Mouse (Mus musculus) forebrain, embryonic 16.5 days (tissue): ENCODE measurements around the gene Tradd. TPM values are rescaled to one million over a fixed set of nuclear protein-coding genes. Genes with fewer than 3 reads are reported as not detected.

ENCODE experiments used
- ATAC-seq: fragments of 200-750 bp; cut with Nextera tagmentation; 2 replicates; pipeline ENCODE4 v1.8.0; 2017; ENCODE audit warnings: mild to moderate bottlenecking, moderate library complexity
- H3K27ac ChIP-seq: fragments of 300-500 bp; sonication (generic); 2 replicates; pipeline ENCODE4 v1.5.1; 2014; ENCODE audit warnings: low read length, control low read depth
- H3K27me3 ChIP-seq: fragments of 300-500 bp; sonication (generic); replicated peaks from 2 replicates; pipeline ENCODE4 v1.6.1; 2014; ENCODE audit warnings: low read length; ENCODE audit not compliant: control insufficient read depth, insufficient read depth
- H3K36me3 ChIP-seq: fragments of 300-500 bp; sonication (generic); 2 replicates; pipeline ENCODE4 v1.6.1; 2014; ENCODE audit not compliant: control insufficient read depth, insufficient read depth
- H3K4me1 ChIP-seq: fragments of 300-500 bp; sonication (generic); replicated peaks from 2 replicates; pipeline ENCODE4 v1.6.1; 2014; ENCODE audit warnings: low read length; ENCODE audit not compliant: control insufficient read depth, insufficient read depth
- H3K4me2 ChIP-seq: fragments of 300-500 bp; sonication (generic); 2 replicates; pipeline ENCODE4 v1.6.1; 2014; ENCODE audit warnings: mild to moderate bottlenecking, low read length, control low read depth
- H3K4me3 ChIP-seq: fragments of 300-500 bp; sonication (generic); replicated peaks from 2 replicates; pipeline ENCODE4 v1.5.1; 2014; ENCODE audit warnings: mild to moderate bottlenecking, low read length, control low read depth
- H3K9ac ChIP-seq: fragments of 300-500 bp; sonication (generic); replicated peaks from 2 replicates; pipeline ENCODE4 v1.6.1; 2014; ENCODE audit warnings: low read depth, low read length, control low read depth
- H3K9me3 ChIP-seq: fragments of 300-500 bp; sonication (generic); 2 replicates; pipeline ENCODE4 v1.6.1; 2016; ENCODE audit warnings: low read length; ENCODE audit not compliant: control insufficient read depth
- WGBS: fragments of 180-500 bp; shearing (Covaris S2); extraction: QIAGEN DNeasy Blood & Tissue Kit; methylation state at CpG from one replicate; pipeline ENCODE4 v1.1.7; 2014; 5-methylcytosine and 5-hydroxymethylcytosine counted together
- polyA plus RNA-seq: library from polyadenylated mRNA; unstranded; fragments of >200 nt; fragmentation: Nextera tagmentation; extraction: Ambion mirVana; gene quantifications from 2 replicates; pipeline ENCODE4 v1.2.1, GENCODE M21; 2015

The Tradd gene
- polyA plus RNA-seq, result 23.4 and 27.3 TPM in 2 replicates

DNA sequence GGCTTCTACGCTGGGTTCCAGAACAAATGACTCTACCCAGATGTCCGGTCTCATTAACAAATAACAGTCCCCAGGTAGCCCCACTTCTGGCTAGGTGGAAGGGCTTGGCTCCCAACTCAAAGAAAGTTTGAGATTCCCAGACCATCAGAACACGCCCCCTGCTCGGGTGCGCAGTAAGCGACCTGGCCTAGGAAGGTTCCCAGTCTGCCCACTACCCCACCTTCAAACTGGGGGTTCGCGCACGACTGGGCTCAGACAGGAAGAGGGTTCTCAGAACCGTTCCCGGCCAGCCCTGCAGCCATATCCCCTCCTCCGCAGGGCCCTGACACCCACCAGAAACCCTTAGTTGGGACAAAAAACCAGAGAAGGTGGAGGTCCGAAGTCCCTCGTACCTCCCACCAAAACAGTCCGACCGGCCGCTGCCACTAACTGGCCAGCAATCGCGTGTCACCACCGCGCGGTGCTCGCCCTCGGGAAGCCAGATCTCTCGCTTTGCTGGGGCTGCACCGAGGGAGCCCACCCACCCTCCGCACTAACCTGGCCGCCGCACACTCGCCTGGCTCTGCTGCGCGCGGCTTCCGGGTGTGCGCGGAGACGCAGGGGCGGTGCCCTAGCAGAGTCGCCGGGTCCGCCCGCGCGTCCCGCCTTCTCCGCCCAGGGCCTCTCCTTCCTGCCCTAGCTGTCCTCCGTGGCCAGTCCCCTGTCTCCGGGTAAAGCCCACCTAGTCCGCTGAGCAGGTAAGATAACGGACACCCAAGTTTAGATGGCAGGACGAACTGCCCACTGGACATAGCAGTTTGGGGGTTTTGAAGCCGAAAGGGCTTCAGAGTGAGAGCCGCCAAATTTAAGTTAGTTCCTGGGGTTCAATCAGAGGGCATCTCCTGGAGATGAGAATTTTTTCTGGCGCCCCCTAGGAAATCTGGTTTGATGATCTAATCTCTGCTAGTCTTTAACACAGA lies at the start of gene Tradd, which contains the start of gene Fbxl8:
Gene Tradd, minus strand, starts transcription at position 586 of the 959 bp plus-strand sequence.
Gene Fbxl8, plus strand, starts transcription at position 625 of the 959 bp plus-strand sequence.
- no peaks in the 10 kb centered on the region for H3K36me3 ChIP-seq
- WGBS, result under 1% methylated on average over 48 of the region's 54 CpGs
- H3K27ac ChIP-seq, result no peak within 1 kb of the TSS
- peaks cover 5% of the 10 kb centered on the region for H3K9me3 ChIP-seq
- H3K4me3 ChIP-seq, result peak within 1 kb of the TSS; percentile 73
- H3K9ac ChIP-seq, result peak within 1 kb of the TSS; percentile 73
- peaks cover 29% of the 10 kb centered on the region for H3K4me1 ChIP-seq
- peak; percentile 34 for ATAC-seq
- H3K27me3 ChIP-seq, result peaks cover 78% of the 10 kb centered on the region
- peak within 1 kb of the TSS; percentile 89 for H3K4me2 ChIP-seq

DNA sequence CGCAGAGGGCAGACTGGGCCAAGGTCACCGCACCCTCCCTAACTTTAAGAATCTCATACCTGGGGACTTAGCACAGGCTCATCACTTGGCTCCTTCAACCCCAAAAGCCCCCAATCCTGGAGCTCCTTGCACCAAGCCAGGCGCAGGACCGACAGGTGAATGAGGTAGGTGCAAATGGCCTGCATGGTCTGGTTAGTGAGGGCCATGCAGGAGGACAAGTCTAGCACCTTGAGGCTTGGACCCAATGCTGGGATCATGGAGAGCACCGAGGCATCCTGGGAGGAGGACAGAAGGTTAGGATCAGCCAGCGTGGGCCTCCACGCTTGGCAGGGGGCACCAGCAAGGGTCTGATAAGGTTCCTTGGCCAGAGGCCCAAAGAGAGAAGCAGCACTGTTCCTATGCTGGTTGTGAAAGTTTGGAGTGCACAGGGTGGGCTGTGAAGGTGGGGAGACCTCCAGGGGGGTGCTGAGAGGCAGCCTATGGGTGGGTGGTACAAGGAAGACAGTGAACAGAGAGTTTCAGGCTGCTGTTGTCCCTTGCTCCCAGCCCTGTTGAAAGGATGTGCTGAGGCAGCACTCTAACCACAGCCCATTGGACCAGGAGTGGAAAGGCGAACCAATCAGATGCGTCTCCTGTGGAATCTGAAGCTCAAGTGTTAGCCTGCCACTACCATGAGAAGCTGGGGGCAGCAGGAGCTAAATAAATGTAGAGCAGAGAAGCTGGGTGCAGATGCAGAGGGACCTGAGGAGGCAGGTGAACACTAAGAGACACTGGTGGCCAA lies 49.4 kb upstream of the Tradd start:
- Histone ChIP-seq H3K4me3 (no peak overlapping the region), H3K9ac (no peak overlapping the region), H3K27me3 (no peaks in the 10 kb centered on the region), H3K27ac (no peak overlapping the region), H3K4me2 (no peak overlapping the region), H3K4me1 (no peaks in the 10 kb centered on the region), H3K36me3 (peaks cover 8% of the 10 kb centered on the region; the same call in 1 of the 2 replicates), H3K9me3 (no peaks in the 10 kb centered on the region)
- ATAC-seq, result no peak
- 79% methylated on average over 9 of the region's 9 CpGs for WGBS

- Histone ChIP-seq H3K4me1 (no peaks in the 10 kb centered on the region), H3K27me3 (no peaks in the 10 kb centered on the region), H3K9me3 (no peaks in the 10 kb centered on the region), H3K4me3 (no peak overlapping the region), H3K36me3 (peaks cover 10% of the 10 kb centered on the region; the same call in 1 of the 2 replicates), H3K9ac (no peak overlapping the region), H3K27ac (no peak overlapping the region), H3K4me2 (no peak overlapping the region)
- WGBS, result 92% methylated on average over 8 of the region's 8 CpGs
- no peak for ATAC-seq
Observed at GRCm38 (mm10) chr8:105312891-105313481, 48.6 kb upstream of the Tradd start.

- peaks cover 14% of the 10 kb centered on the region for H3K36me3 ChIP-seq
- ATAC-seq, result no peak
- H3K4me2 ChIP-seq, result no peak overlapping the region
Observed at GRCm38 (mm10) chr8:105311718-105312117, 47.3 kb upstream of the Tradd start.

GRCm38 (mm10) chr8:105310118-105310517 lies 45.7 kb upstream of the Tradd start:
- WGBS, result 88% methylated on average over 8 of the region's 8 CpGs
- no peak overlapping the region for H3K27ac ChIP-seq
- H3K36me3 ChIP-seq, result peaks cover 11% of the 10 kb centered on the region
- H3K4me1 ChIP-seq, result peaks cover 8% of the 10 kb centered on the region
- no peaks in the 10 kb centered on the region for H3K27me3 ChIP-seq
- H3K9ac ChIP-seq, result no peak overlapping the region
- no peak overlapping the region for H3K4me3 ChIP-seq
- H3K4me2 ChIP-seq, result no peak overlapping the region
- no peak for ATAC-seq
- H3K9me3 ChIP-seq, result no peaks in the 10 kb centered on the region

More at GRCm38 (mm10) chr8:105311718-105312117, 47.3 kb upstream of the Tradd start:
- H3K4me3 ChIP-seq, result no peak overlapping the region
- no peak overlapping the region for H3K27ac ChIP-seq
- no peaks in the 10 kb centered on the region for H3K4me1 ChIP-seq
- no peaks in the 10 kb centered on the region for H3K27me3 ChIP-seq
- H3K9me3 ChIP-seq, result no peaks in the 10 kb centered on the region
- WGBS, result 100% methylated on average over 1 of the region's 1 CpGs
- H3K9ac ChIP-seq, result no peak overlapping the region

- no peak for ATAC-seq
- Histone ChIP-seq H3K36me3 (peaks cover 11% of the 10 kb centered on the region), H3K4me1 (peaks cover 8% of the 10 kb centered on the region), H3K27me3 (no peaks in the 10 kb centered on the region), H3K27ac (no peak overlapping the region), H3K9me3 (no peaks in the 10 kb centered on the region), H3K9ac (no peak overlapping the region), H3K4me2 (no peak overlapping the region), H3K4me3 (no peak overlapping the region)
- 85% methylated on average over 15 of the region's 15 CpGs for WGBS
Observed at GRCm38 (mm10) chr8:105309142-105309847, 44.9 kb upstream of the Tradd start.

DNA sequence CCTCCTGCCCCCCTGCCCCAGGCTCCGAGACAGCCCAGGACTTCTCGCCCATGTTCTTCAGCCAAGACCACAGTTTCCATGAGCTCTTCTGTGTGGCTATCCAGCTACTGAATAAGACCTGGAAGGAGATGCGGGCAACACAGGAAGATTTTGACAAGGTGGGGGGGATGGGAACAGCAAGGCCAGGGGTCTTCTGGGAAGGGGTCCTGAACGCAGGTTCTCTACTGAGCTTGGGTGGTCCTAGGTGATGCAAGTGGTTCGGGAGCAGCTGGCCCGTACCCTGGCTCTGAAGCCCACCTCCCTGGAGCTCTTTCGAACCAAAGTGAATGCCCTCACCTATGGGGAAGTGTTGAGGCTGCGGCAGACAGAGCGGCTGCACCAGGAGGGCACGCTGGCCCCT lies 44.0 kb upstream of the Tradd start:
- H3K36me3 ChIP-seq, result peaks cover 15% of the 10 kb centered on the region
- no peak for ATAC-seq
- H3K4me3 ChIP-seq, result no peak overlapping the region
- no peak overlapping the region for H3K4me2 ChIP-seq
- H3K4me1 ChIP-seq, result peaks cover 8% of the 10 kb centered on the region
- no peak overlapping the region for H3K27ac ChIP-seq
- no peaks in the 10 kb centered on the region for H3K9me3 ChIP-seq
- H3K9ac ChIP-seq, result no peak overlapping the region
- H3K27me3 ChIP-seq, result no peaks in the 10 kb centered on the region
- 91% methylated on average over 10 of the region's 10 CpGs for WGBS

GRCm38 (mm10) chr8:105307670-105308069 lies 43.3 kb upstream of the Tradd start:
- 94% methylated on average over 13 of the region's 13 CpGs for WGBS
- ATAC-seq, result no peak
- Histone ChIP-seq H3K27me3 (no peaks in the 10 kb centered on the region), H3K4me1 (peaks cover 8% of the 10 kb centered on the region), H3K4me3 (no peak overlapping the region), H3K9me3 (no peaks in the 10 kb centered on the region), H3K9ac (no peak overlapping the region), H3K36me3 (peaks cover 19% of the 10 kb centered on the region), H3K27ac (no peak overlapping the region), H3K4me2 (no peak overlapping the region)
